Mouse (Mus musculus) brain, embryonic 14.5 days (tissue): ENCODE data around the gene Srd5a1.

Source experiments
- CTCF ChIP-seq: fragments of 200-500 bp; IDR thresholded peaks from 2 replicates; pipeline ENCODE4 v1.5.1; 2012; ENCODE audit warnings: inconsistent platforms, mild to moderate bottlenecking, moderate library complexity, borderline replicate concordance; ENCODE audit not compliant: insufficient read depth, insufficient read length; ENCODE audit errors: extremely low read depth
- POLR2A ChIP-seq: fragments of 200-500 bp; IDR thresholded peaks from 2 replicates; pipeline ENCODE4 v1.6.1; 2012; ENCODE audit warnings: mild to moderate bottlenecking, inconsistent platforms, borderline replicate concordance; ENCODE audit not compliant: poor library complexity, insufficient read depth, insufficient read length, severe bottlenecking; ENCODE audit errors: extremely low read depth

GRCm38 (mm10) chr13:69604670-69605069 lies 6.6 kb downstream of the Srd5a1 start:
- TF ChIP-seq CTCF (no peak), POLR2A (no peak)
